Mouse (Mus musculus): ENCODE results near the gene Calcrl. TPM values are rescaled to one million over a fixed set of nuclear protein-coding genes. Genes with fewer than 3 reads are reported as not detected.

Calcrl gene
- total and polyA plus RNA-seq, 2 experiments from 2014 or later: 26.5 to 78.2 TPM

DNA sequence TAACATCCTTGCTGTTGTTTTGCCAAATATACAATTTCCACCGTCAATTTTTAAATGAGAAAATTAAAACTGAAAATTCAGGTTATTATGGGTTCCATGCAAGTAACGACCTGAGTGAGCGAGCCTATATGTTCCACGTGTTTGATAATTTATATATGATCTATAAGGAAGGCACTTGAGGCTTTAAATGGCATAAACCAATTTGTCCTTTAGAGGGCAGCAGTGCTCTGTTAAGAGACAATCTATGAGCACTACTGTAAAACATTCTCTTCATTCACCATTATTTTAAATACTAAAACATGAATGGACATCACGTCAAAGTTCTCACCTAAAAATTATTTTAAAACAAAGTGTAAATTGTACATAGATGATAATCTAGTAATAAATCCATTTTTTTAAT, 28.8 kb upstream of the Calcrl start:
- DNase-seq (ENCODE audit: low spot score) (peak; percentile 55), ATAC-seq (ENCODE audit: insufficient read depth, low read depth) (no peak)
- TF ChIP-seq CTCF (IDR thresholded peaks at IDR 0.05; ENCODE audit: low read depth): peak; percentile 74
- no peak for TF ChIP-seq EP300 (IDR thresholded peaks at IDR 0.05; ENCODE audit: low read depth)
- H3K9ac ChIP-seq (replicated peaks; ENCODE audit: low read depth, low read length): no peak overlapping the region
- no peak overlapping the region for H3K4me2 ChIP-seq (ENCODE audit: low read depth, low read length)
- no peaks in the 10 kb centered on the region for H3K9me3 ChIP-seq (replicated peaks; ENCODE audit: control insufficient read depth, low read length)
- no peak overlapping the region for H3K27ac ChIP-seq (ENCODE audit: low read depth)
- peaks cover 3% of the 10 kb centered on the region; the same call in 1 of the 2 replicates for H3K4me1 ChIP-seq (ENCODE audit: control insufficient read depth, insufficient read depth)
- no peaks in the 10 kb centered on the region for H3K27me3 ChIP-seq (ENCODE audit: control insufficient read depth, insufficient read depth, low read length)
- WGBS: 14% methylated on average over 5 of the region's 5 CpGs
- H3K4me3 ChIP-seq (ENCODE audit: low read depth, low read length): no peak overlapping the region
- peaks cover 13% of the 10 kb centered on the region for H3K36me3 ChIP-seq (replicated peaks; ENCODE audit: control insufficient read depth, insufficient read depth, low read length)

DNA sequence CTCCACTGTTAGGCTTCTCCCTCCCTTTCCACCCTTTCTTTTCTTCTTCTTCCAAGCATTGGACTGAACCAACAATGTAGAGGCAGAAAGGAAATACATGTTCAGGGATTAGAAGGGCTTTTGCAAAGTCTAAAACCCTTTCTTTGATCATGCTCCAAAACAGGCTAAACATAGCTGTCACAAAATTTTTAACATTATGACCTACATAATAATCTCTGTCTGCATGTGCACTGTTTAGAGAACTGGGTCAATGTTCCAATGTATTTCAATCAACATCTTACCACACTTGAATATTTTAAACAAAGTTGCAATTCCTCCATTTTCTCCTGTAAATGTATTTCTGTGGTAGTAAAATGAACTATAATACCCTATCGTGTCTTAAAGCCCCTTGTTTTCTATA, 20.3 kb upstream of the Calcrl start:
- no peak overlapping the region for H3K4me3 ChIP-seq (ENCODE audit: low read depth, low read length)
- peaks cover 5% of the 10 kb centered on the region for H3K4me1 ChIP-seq (ENCODE audit: control insufficient read depth, insufficient read depth)
- no peaks in the 10 kb centered on the region for H3K9me3 ChIP-seq (replicated peaks; ENCODE audit: control insufficient read depth, low read length)
- WGBS: 75% methylated on average over 1 of the region's 1 CpGs
- no peak for TF ChIP-seq EP300 (IDR thresholded peaks at IDR 0.05; ENCODE audit: low read depth)
- no peak for TF ChIP-seq CTCF (IDR thresholded peaks at IDR 0.05; ENCODE audit: low read depth)
- peaks cover 13% of the 10 kb centered on the region; the same call in 1 of the 2 replicates for H3K36me3 ChIP-seq (replicated peaks; ENCODE audit: control insufficient read depth, insufficient read depth, low read length)
- H3K4me2 ChIP-seq (ENCODE audit: low read depth, low read length): 0 out of 2 replicates have a peak overlapping the region, but pooled peaks have one; percentile 15
- peak overlapping the region; percentile 65; the same call in 1 of the 2 replicates for H3K27ac ChIP-seq (ENCODE audit: low read depth)
- no peak for DNase-seq (ENCODE audit: low spot score)
- H3K27me3 ChIP-seq (ENCODE audit: control insufficient read depth, insufficient read depth, low read length): no peaks in the 10 kb centered on the region
- H3K9ac ChIP-seq (replicated peaks; ENCODE audit: low read depth, low read length): no peak overlapping the region
- ATAC-seq (ENCODE audit: insufficient read depth, low read depth): no peak

GRCm38 (mm10) chr2:84441940-84442339, 16.7 kb upstream of the Calcrl start:
- Histone ChIP-seq H3K4me1 (ENCODE audit: control insufficient read depth, insufficient read depth) (peaks cover 5% of the 10 kb centered on the region), H3K9me3 (replicated peaks; ENCODE audit: control insufficient read depth, low read length) (no peaks in the 10 kb centered on the region), H3K4me3 (ENCODE audit: low read depth, low read length) (no peak overlapping the region), H3K27ac (ENCODE audit: low read depth) (no peak overlapping the region; the same call in 1 of the 2 replicates), H3K4me2 (ENCODE audit: low read depth, low read length) (no peak overlapping the region), H3K36me3 (replicated peaks; ENCODE audit: control insufficient read depth, insufficient read depth, low read length) (peaks cover 13% of the 10 kb centered on the region; the same call in 1 of the 2 replicates), H3K9ac (replicated peaks; ENCODE audit: low read depth, low read length) (no peak overlapping the region), H3K27me3 (ENCODE audit: control insufficient read depth, insufficient read depth, low read length) (no peaks in the 10 kb centered on the region)
- 22% methylated on average over 5 of the region's 5 CpGs for WGBS
- TF ChIP-seq EP300 (IDR thresholded peaks at IDR 0.05; ENCODE audit: low read depth) (no peak), CTCF (IDR thresholded peaks at IDR 0.05; ENCODE audit: low read depth) (no peak)
- no peak for DNase-seq (ENCODE audit: low spot score)
- no peak for ATAC-seq (ENCODE audit: insufficient read depth, low read depth)

- no peak overlapping the region for H3K4me2 ChIP-seq (ENCODE audit: low read depth, low read length)
- DNase-seq (ENCODE audit: low spot score): peak; percentile 77
- H3K9ac ChIP-seq (replicated peaks; ENCODE audit: low read depth, low read length): no peak overlapping the region
Observed at GRCm38 (mm10) chr2:84429724-84430123, 4.5 kb upstream of the Calcrl start.

DNA sequence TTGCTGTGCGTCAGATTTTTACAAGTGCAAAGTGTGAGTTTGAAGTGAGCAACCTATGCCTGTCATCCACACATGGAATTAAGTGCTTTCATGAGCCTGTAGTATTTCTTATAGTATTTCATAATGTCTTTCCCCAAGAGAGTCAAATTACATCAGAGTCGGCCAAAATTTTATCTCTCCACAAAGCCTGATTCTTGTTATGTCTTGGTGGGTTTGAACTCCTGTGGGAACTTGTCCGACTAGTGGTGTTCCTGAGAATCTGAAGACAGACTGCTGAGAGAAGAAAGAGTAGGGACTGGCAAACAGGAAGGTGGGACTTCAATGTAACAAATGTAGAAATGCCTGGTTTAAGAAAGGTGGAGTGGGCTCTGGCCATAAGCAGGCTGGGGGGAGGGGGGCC, 3.6 kb upstream of the Calcrl start:
- H3K4me1 ChIP-seq (ENCODE audit: control insufficient read depth, insufficient read depth): no peaks in the 10 kb centered on the region
- WGBS: 54% methylated on average over 3 of the region's 3 CpGs

More at GRCm38 (mm10) chr2:84429724-84430123, 4.5 kb upstream of the Calcrl start:
- H3K9me3 ChIP-seq (replicated peaks; ENCODE audit: control insufficient read depth, low read length): no peaks in the 10 kb centered on the region
- no peaks in the 10 kb centered on the region for H3K4me1 ChIP-seq (ENCODE audit: control insufficient read depth, insufficient read depth)
- 34% methylated on average over 11 of the region's 11 CpGs for WGBS
- no peaks in the 10 kb centered on the region for H3K27me3 ChIP-seq (ENCODE audit: control insufficient read depth, insufficient read depth, low read length)
- H3K27ac ChIP-seq (ENCODE audit: low read depth): no peak overlapping the region
- TF ChIP-seq CTCF (IDR thresholded peaks at IDR 0.05; ENCODE audit: low read depth): peak; percentile 63
- no peak for TF ChIP-seq EP300 (IDR thresholded peaks at IDR 0.05; ENCODE audit: low read depth)
- no peaks in the 10 kb centered on the region; the same call in none of the 2 replicates for H3K36me3 ChIP-seq (replicated peaks; ENCODE audit: control insufficient read depth, insufficient read depth, low read length)
- no peak for ATAC-seq (ENCODE audit: insufficient read depth, low read depth)
- no peak overlapping the region for H3K4me3 ChIP-seq (ENCODE audit: low read depth, low read length)

DNA sequence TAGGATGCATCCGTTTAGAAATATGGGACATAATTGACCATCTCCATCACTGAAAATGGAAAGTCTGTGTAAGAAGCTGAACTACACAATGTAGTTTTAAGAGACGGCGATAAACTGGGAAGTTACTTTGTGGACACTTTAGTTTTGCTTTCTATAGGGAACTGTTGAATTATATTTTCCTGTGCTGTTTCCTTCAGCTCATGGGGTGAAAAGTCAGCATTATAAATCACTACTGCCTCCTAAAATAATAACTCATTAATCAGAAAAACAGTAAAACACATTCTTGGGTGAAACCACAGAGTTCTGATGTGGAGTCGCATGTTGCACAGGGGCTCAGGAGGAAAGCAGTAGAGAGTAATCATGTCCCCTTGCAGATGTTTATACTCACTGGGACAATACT, 1.3 kb upstream of the Calcrl start:
- Histone ChIP-seq H3K36me3 (replicated peaks; ENCODE audit: control insufficient read depth, insufficient read depth, low read length) (no peaks in the 10 kb centered on the region), H3K4me2 (ENCODE audit: low read depth, low read length) (no peak overlapping the region), H3K4me1 (ENCODE audit: control insufficient read depth, insufficient read depth) (no peaks in the 10 kb centered on the region), H3K27me3 (ENCODE audit: control insufficient read depth, insufficient read depth, low read length) (no peaks in the 10 kb centered on the region), H3K27ac (ENCODE audit: low read depth) (no peak overlapping the region), H3K9me3 (replicated peaks; ENCODE audit: control insufficient read depth, low read length) (no peaks in the 10 kb centered on the region), H3K9ac (replicated peaks; ENCODE audit: low read depth, low read length) (no peak overlapping the region), H3K4me3 (ENCODE audit: low read depth, low read length) (no peak overlapping the region)
- WGBS: 79% methylated on average over 4 of the region's 4 CpGs
- no peak for ATAC-seq (ENCODE audit: insufficient read depth, low read depth)
- DNase-seq (ENCODE audit: low spot score): no peak
- TF ChIP-seq CTCF (IDR thresholded peaks at IDR 0.05; ENCODE audit: low read depth): no peak

More for the DNA sequence above, 3.6 kb upstream of the Calcrl start:
- Histone ChIP-seq H3K27me3 (ENCODE audit: control insufficient read depth, insufficient read depth, low read length) (no peaks in the 10 kb centered on the region), H3K9ac (replicated peaks; ENCODE audit: low read depth, low read length) (no peak overlapping the region), H3K4me2 (ENCODE audit: low read depth, low read length) (no peak overlapping the region), H3K9me3 (replicated peaks; ENCODE audit: control insufficient read depth, low read length) (no peaks in the 10 kb centered on the region), H3K36me3 (replicated peaks; ENCODE audit: control insufficient read depth, insufficient read depth, low read length) (no peaks in the 10 kb centered on the region), H3K27ac (ENCODE audit: low read depth) (no peak overlapping the region), H3K4me3 (ENCODE audit: low read depth, low read length) (no peak overlapping the region)
- DNase-seq (ENCODE audit: low spot score): no peak
- TF ChIP-seq CTCF (IDR thresholded peaks at IDR 0.05; ENCODE audit: low read depth) (no peak), EP300 (IDR thresholded peaks at IDR 0.05; ENCODE audit: low read depth) (no peak)
- no peak for ATAC-seq (ENCODE audit: insufficient read depth, low read depth)

Measured in heart, postnatal 0 days (tissue).